Mouse (Mus musculus) kidney, embryonic 15.5 days (tissue): ENCODE measurements at regions not wholly inside any gene's neighbourhood (a gene's known extent, or its start where the extent isn't known, plus 50 kb on each side); places are given as distances from the start of the nearest gene placed in this dataset.

Experiments
- ATAC-seq: fragments of 200-750 bp; cut with Nextera tagmentation; replicated peaks from 2 replicates; pipeline ENCODE4 v1.8.0; 2017; ENCODE audit warnings: moderate TSS enrichment; ENCODE audit not compliant: low FRiP score
- H3K27ac ChIP-seq: fragments of 300-500 bp; sonication (generic); 2 replicates; pipeline ENCODE4 v1.5.1; 2015; ENCODE audit warnings: mild to moderate bottlenecking, inconsistent platforms
- H3K27me3 ChIP-seq: fragments of 300-500 bp; sonication (generic); 2 replicates; pipeline ENCODE4 v1.6.1; 2015; ENCODE audit warnings: inconsistent platforms
- H3K36me3 ChIP-seq: fragments of 300-500 bp; sonication (generic); 2 replicates; pipeline ENCODE4 v1.6.1; 2015; ENCODE audit warnings: inconsistent platforms
- H3K4me1 ChIP-seq: fragments of 300-500 bp; sonication (generic); 2 replicates; pipeline ENCODE4 v1.6.1; 2015; ENCODE audit warnings: inconsistent platforms
- H3K4me2 ChIP-seq: fragments of 300-500 bp; sonication (generic); 2 replicates; pipeline ENCODE4 v1.6.1; 2015; ENCODE audit warnings: moderate library complexity, mild to moderate bottlenecking, inconsistent platforms
- H3K4me3 ChIP-seq: fragments of 300-500 bp; sonication (generic); replicated peaks from 2 replicates; pipeline ENCODE4 v1.5.1; 2015; ENCODE audit warnings: mild to moderate bottlenecking, inconsistent platforms
- H3K9ac ChIP-seq: fragments of 300-500 bp; sonication (generic); 2 replicates; pipeline ENCODE4 v1.6.1; 2015; ENCODE audit warnings: mild to moderate bottlenecking, inconsistent platforms
- H3K9me3 ChIP-seq: fragments of 300-500 bp; sonication (generic); replicated peaks from 2 replicates; pipeline ENCODE4 v1.6.1; 2016; ENCODE audit warnings: inconsistent platforms
- WGBS: fragments of 180-500 bp; shearing (Covaris S2); methylation state at CpG from one replicate; pipeline ENCODE4 v1.1.7; 2015; ENCODE audit warnings: mixed read lengths; 5-methylcytosine and 5-hydroxymethylcytosine counted together

DNA sequence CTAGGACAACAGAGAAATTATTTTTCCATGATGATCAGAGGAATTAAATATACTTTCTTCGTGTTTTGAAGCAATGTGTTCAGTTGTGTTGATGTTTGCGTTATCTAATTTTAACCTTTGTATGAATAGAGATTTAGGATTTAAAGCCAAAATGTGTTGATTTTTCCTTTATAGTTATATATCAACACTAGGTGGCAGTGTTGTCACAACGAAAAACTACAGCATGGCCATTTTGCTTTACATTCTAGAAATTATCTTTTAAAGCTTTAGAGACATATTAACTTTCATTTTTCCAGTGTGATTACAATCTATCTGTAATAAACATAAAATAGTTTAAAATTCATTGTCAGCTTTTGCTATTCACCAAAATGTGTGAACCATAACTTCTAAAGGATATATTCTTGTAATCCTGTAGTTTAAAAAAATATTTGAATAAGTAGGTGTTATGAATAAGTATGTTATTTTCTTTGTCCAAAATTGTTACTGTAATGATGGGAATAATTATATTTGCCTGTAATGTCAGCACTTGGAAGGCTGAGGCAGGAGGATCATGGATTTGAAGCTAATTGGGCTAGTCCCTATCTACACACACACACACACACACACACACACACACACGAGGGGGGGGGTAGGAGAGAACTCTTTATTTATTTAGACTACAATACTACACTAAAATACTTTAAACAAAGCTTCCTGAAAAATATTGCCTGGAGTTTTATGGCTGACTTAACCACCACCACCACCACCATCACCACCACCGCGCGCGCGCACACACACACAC is 95.2 kb upstream of the Defb41 start:
- Histone ChIP-seq H3K9ac (no peak overlapping the region), H3K27ac (no peak overlapping the region), H3K9me3 (no peaks in the 10 kb centered on the region), H3K4me2 (no peak overlapping the region), H3K4me3 (no peak overlapping the region), H3K4me1 (no peaks in the 10 kb centered on the region), H3K27me3 (no peaks in the 10 kb centered on the region), H3K36me3 (no peaks in the 10 kb centered on the region)
- no peak for ATAC-seq
- 69% methylated on average over 9 of the region's 9 CpGs for WGBS

DNA sequence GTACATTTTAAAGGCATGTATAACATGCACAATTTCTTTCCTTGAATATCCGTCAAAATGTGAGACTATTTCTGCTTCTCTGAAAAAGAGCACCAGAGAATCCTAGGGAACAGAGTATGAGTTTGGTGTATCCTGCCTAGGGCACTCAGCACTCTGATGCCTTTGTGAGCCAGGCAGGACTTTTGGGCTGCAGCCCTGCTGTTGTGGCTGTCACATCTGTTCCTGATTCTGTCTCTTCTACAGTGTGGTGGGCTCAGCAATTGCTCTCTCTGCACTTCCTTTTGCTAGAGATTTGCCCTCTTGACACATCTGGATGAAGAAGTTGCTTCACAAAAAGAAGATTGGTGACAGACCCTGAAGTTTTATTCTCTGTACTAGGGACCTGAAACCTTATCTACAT is 73.9 kb upstream of the Defb41 start:
- no peaks in the 10 kb centered on the region for H3K27me3 ChIP-seq
- H3K9ac ChIP-seq: no peak overlapping the region
- no peak for ATAC-seq
- no peaks in the 10 kb centered on the region for H3K36me3 ChIP-seq
- 88% methylated on average over 1 of the region's 1 CpGs for WGBS
- no peak overlapping the region for H3K4me2 ChIP-seq
- H3K4me1 ChIP-seq: no peaks in the 10 kb centered on the region
- no peak overlapping the region for H3K4me3 ChIP-seq
- H3K9me3 ChIP-seq: no peaks in the 10 kb centered on the region
- H3K27ac ChIP-seq: no peak overlapping the region
